Mouse (Mus musculus) stomach, adult 2 months (tissue): ENCODE measurements around the gene Dnajc28. TPM values are rescaled to one million over a fixed set of nuclear protein-coding genes. Genes with fewer than 3 reads are reported as not detected.

Source experiments
- polyA plus RNA-seq: library from polyadenylated mRNA; depleted of rRNA; stranded (reverse); fragments of >200 nt; gene quantifications from 2 replicates; pipeline ENCODE4 v1.2.3, GENCODE M21; 2012; rRNA removed

Dnajc28 gene
- polyA plus RNA-seq: 0.09 and 0.14 TPM in 2 replicates

DNA sequence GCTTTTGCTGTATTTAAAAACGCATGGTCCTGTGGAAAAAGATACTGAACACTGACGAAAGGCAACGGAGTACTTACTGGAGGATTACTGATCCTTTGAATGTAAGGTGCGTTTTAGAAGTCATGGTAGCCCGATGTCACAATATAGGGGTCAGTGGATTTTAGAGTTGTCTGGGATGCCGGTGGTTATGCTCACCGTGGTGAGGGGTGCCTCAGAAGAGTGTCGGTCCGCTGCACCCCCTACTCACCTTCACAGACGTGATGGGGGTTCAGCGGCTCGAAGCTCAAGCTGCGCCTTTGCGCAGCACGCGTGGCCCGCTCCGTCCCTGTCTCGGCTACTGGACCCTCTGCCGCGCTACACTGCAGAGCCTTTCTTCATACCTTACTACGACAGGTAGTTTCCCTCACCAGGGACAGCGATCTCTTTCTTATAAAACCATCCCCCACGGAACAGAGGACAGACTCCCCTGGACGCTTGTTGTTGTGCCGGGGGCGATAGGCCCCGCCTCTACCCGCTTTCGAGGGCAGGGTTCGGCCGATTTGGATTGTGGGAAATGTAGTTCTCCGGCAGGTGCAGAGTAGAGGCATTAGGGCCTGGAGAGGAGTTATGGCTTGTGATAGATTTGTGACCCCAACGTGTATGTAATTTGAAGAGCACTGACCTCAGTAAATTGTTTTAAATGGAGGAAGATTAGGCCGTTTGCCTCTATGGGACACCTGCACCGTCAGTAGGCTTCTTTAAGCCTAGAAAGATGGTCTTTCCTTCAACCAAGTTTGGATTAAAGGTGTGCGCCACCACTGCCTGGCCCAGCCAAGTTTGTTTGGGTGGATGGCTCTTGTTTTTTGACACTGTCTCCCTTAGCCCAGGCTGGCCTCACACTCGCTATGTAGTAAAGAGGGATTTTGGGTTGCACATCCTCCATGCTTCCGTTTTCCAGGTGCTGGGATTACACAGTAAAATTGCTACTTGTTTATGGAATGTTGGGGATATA lies at the start of gene Dnajc28:
Gene Dnajc28 (minus strand): TSS at position 516 of the 991 bp plus-strand sequence.

DNA sequence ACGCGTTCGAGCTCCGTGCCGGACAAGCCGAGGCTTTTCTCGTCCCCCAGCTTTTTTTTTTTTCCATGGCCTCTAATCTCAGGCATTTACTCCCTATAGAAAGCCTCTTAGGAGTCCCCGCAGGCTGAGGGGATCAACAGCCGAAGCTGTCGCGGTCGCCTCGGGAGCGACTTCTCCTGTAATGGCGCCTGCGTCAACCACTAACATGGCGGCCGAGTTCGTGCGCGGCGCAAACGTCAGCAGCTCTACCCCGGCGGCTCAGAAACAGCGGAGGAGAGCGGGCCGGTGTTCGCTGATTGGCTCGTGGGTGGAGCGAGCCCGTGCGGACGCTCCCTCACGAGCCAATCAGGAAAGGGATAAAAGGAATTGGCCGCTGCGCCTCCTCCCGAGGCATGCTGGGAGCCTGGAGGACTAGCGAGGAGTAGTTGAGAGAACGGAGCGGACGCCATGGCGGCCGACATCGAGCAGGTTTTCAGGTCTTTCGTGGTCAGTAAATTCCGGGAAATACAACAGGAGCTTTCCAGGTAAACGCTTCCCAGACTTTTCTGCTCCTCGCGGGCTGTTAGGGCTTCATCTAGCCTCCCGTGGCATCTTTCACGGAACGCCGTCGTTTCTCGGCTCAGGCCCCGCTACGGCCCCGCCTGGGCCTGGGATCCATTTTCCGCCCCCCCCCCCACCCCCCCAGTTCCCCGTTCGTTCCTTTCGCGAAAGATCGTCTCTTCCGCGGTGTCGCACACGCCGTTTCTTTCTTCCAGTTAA lies 28.8 kb upstream of the Dnajc28 start, which contains the start of gene Son:
Gene Son (plus strand): TSS at position 46 of the 759 bp plus-strand sequence.

DNA sequence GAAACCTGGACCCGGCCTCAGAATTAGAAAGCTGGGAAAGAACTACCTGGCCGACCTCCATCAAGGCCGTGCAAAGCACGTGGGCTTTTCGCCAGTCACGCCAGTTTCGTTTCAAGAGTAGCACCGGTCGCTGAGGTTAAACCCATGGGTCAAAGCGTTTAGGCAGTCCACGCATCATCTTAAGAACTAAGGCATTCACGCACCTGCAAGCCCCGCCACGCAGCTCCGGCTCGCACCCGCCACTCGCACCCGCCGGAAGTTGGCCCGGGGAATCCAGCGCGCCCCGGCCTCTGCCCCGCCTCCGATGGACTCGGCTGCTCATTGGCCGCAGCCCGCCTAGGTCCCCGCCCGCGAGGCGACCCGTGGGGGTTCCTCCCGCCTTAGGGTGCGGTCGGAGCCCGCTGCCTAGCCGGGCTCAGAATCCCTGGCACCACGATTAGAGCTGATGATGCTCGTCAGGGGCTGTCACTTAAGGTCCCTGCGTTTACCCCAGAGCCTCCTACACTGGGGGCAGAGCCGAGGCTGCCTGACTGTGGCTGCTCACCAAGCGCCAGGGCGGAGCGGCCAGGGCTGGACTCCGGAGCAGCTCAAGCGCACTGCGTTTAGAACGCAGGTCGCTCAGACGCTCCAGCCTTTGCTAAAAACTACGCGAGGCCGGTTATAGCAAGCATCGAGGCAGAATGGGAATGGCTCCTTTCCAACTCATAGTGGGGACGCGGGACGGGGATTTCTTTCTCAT lies 28.0 kb upstream of the Dnajc28 start, which contains the start of gene Gart:
Gene Gart (minus strand): TSS at position 272 of the 739 bp plus-strand sequence.

DNA sequence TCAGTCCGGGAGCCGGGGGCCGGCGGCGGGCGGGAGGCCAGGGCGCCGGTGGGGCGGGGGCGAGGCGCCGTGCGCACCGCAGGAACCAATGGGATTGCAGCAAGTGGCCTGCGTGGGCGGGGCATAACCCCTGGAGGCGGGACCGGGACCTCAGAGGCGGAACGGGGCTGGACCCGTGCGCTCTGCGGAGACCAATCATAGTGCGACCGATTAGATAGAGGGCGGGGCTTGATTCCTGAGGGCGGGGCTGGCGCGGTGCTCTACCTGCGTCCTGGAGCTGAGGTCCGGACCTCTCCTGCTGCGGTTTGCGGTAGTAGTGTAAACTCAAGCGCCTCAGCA lies 21.2 kb downstream of the Dnajc28 start, which contains the start of gene Tmem50b:
Gene Tmem50b (minus strand): TSS at position 129 of the 339 bp plus-strand sequence.

Other genes starting within 250 kb of the Dnajc28 start
- gene Ifnar2, start 246.2 kb downstream of the Dnajc28 start, polyA plus RNA-seq: 12.6 and 21.5 TPM in 2 replicates
- gene Gm21970, start 227.3 kb downstream of the Dnajc28 start, polyA plus RNA-seq: not detected in 2 replicates
- gene Il10rb, start 212.9 kb downstream of the Dnajc28 start, polyA plus RNA-seq: 12.6 and 13.5 TPM in 2 replicates
- 3.4 and 4.3 TPM in 2 replicates for gene Ifnar1, start 133.8 kb downstream of the Dnajc28 start, polyA plus RNA-seq
- gene Ifngr2, start 72.0 kb downstream of the Dnajc28 start, polyA plus RNA-seq: 16.2 and 54.5 TPM in 2 replicates
- 16.5 and 17.5 TPM in 2 replicates for gene Tmem50b, start 21.2 kb downstream of the Dnajc28 start, polyA plus RNA-seq
- 5.9 and 10.8 TPM in 2 replicates for gene Gart, start 27.9 kb upstream of the Dnajc28 start, polyA plus RNA-seq
- gene Son, start 28.5 kb upstream of the Dnajc28 start, polyA plus RNA-seq: 18.5 and 31.4 TPM in 2 replicates
- 1.8 and 3.4 TPM in 2 replicates for gene Donson, start 69.7 kb upstream of the Dnajc28 start, polyA plus RNA-seq
- gene Cryzl1, start 109.9 kb upstream of the Dnajc28 start, polyA plus RNA-seq: 4.4 and 5.9 TPM in 2 replicates
- 13.4 and 17.4 TPM in 2 replicates for gene Itsn1, start 110.3 kb upstream of the Dnajc28 start, polyA plus RNA-seq